Mouse (Mus musculus) liver, postnatal 0 days (tissue): Measurements from ENCODE around the gene Fxyd7.

Experiments
- CTCF ChIP-seq: sonication (generic); IDR thresholded peaks from 2 replicates; pipeline ENCODE4 v1.5.1; 2016; ENCODE audit warnings: antibody characterized with exemption, low read depth
- EP300 ChIP-seq: IDR thresholded peaks from 2 replicates; pipeline ENCODE4 v1.6.1; 2016; ENCODE audit warnings: antibody characterized with exemption, low read depth, mild to moderate bottlenecking

- no peak for TF ChIP-seq CTCF
- TF ChIP-seq EP300: no peak
Observed at GRCm38 (mm10) chr7:31070324-31070723, 19.1 kb upstream of the Fxyd7 start.
